Comparison of ENCODE assay signal across 11 mouse cellular contexts in genomic region chr4:139617001-139617364, GRCm38 (mm10). TPM values are rescaled to one million over a fixed set of nuclear protein-coding genes. Genes with fewer than 3 reads are reported as not detected.
A peak's percentile ranks its signal among the peaks of the same experiment; 100 is the strongest.
DNase-seq lines count a peak whose midpoint lies in the region; ATAC-seq and TF ChIP-seq lines count a peak whose summit lies in the region.
"Had no signal": no experiment of that assay in that cellular context is flagged by ENCODE, and none has a peak within 500 bp of the region (broad histone marks: within the 10 kb centered on the region; RNA-seq: fewer than 3 reads in every experiment).

No protein-coding gene starts in this region.

- peaks cover 10% of the 10 kb centered on the region for H3K36me3 ChIP-seq in limb, embryonic 11.5 days (ENCODE audit: control insufficient read depth, insufficient read depth, low read length)
- peaks cover 20% of the 10 kb centered on the region for H3K36me3 ChIP-seq in stomach, embryonic 15.5 days

- H3K4me2 ChIP-seq in limb, embryonic 11.5 days (ENCODE audit: low read depth, severe bottlenecking), result peak overlapping the region; percentile 52; the same call in 1 of the 2 replicates
- H3K4me2 ChIP-seq in stomach, embryonic 15.5 days, result peak overlapping the region; percentile 28

- ATAC-seq in limb, embryonic 11.5 days (ENCODE audit: insufficient number of reproducible peaks, low FRiP score, low TSS enrichment, low read depth), result no peak
- no peak for ATAC-seq in stomach, embryonic 15.5 days (ENCODE audit: insufficient read depth, low FRiP score, low read depth)
- no peak for ATAC-seq in granulocyte monocyte progenitor cell, adult 5-6 weeks (replicated peaks; ENCODE audit: poor library complexity, severe bottlenecking)

- no peak for DNase-seq in gastrocnemius, adult 2 months
- no peak for DNase-seq in gastrocnemius, adult 18-20 months (ENCODE audit: low spot score)
- peak; percentile 39 for DNase-seq in right cerebral cortex, postnatal 4 days
- no peak for DNase-seq in right cerebral cortex, postnatal 14 days
- no peak for DNase-seq in limb, embryonic 11.5 days (ENCODE audit: low spot score)
- DNase-seq in left cerebral cortex, postnatal 25 days (ENCODE audit: low spot score in 2 of 2), result no peak
- DNase-seq: gastrocnemius, postnatal 10 days had no signal

- TF ChIP-seq CTCF in gastrocnemius, adult 2 months (IDR thresholded peaks at IDR 0.05), result no peak

- no peaks in the 10 kb centered on the region; the same call in 1 of the 2 replicates for H3K9me3 ChIP-seq in limb, embryonic 11.5 days (ENCODE audit: control insufficient read depth, low read length)
- H3K9me3 ChIP-seq in stomach, embryonic 15.5 days, result no peaks in the 10 kb centered on the region

- H3K4me1 ChIP-seq in limb, embryonic 11.5 days (ENCODE audit: control insufficient read depth, insufficient read depth, low read length), result peaks cover 3% of the 10 kb centered on the region; the same call in 1 of the 2 replicates
- 0 out of 2 replicates have a peak, but pooled peaks cover 11% of the 10 kb centered on the region for H3K4me1 ChIP-seq in stomach, embryonic 15.5 days

- intact Hi-C loops in gastrocnemius, adult 2 months (cut with DNase I), result no loop called here
- intact Hi-C loops in left cerebral cortex, postnatal 25 days (cut with DNase I), result no loop called here

- 61% methylated on average over 3 of the region's 3 CpGs for WGBS in limb, embryonic 11.5 days
- 50% methylated on average over 3 of the region's 3 CpGs for WGBS in stomach, embryonic 15.5 days

- H3K4me3 ChIP-seq in gastrocnemius, adult 2 months, result peak overlapping the region; percentile 67
- H3K4me3 ChIP-seq in limb, embryonic 11.5 days (ENCODE audit: low read depth, low read length), result peak overlapping the region; percentile 35; the same call in 1 of the 2 replicates
- peak overlapping the region; percentile 44 for H3K4me3 ChIP-seq in stomach, embryonic 15.5 days (replicated peaks)
- H3K4me3 ChIP-seq: myocyte had no signal

- H3K27ac ChIP-seq in gastrocnemius, adult 2 months, result peak overlapping the region; percentile 69
- H3K27ac ChIP-seq in limb, embryonic 11.5 days (replicated peaks; ENCODE audit: low read depth, low read length), result no peak overlapping the region
- H3K27ac ChIP-seq in stomach, embryonic 15.5 days, result peak overlapping the region; percentile 74

- no peak overlapping the region for H3K9ac ChIP-seq in limb, embryonic 11.5 days (ENCODE audit: low read length)
- H3K9ac ChIP-seq in stomach, embryonic 15.5 days, result no peak overlapping the region

- no peaks in the 10 kb centered on the region for H3K27me3 ChIP-seq in limb, embryonic 11.5 days (ENCODE audit: control insufficient read depth, insufficient read depth, low read length)
- H3K27me3 ChIP-seq in stomach, embryonic 15.5 days (replicated peaks), result no peaks in the 10 kb centered on the region

RNA-seq across cellular contexts. Expression of gene Aldh4a1, which starts 5.7 kb away (rescaled TPM):
- 10 to 100 TPM; 58.2 to 75.6 TPM for total RNA-seq in gastrocnemius, adult 2 months (2021)
- 10 to 100 TPM; 57.6 to 64.8 TPM for total RNA-seq in gastrocnemius, adult 18-20 months (2021)
- polyA plus RNA-seq in limb, embryonic 11.5 days (2014; fragmentation: Nextera tagmentation; extraction: Ambion mirVana), result 15.4 and 17.0 TPM in 2 replicates
- 27.6 and 30.7 TPM in 2 replicates for polyA plus RNA-seq in stomach, embryonic 15.5 days (2015; fragmentation: Nextera tagmentation; extraction: Ambion mirVana)
- total RNA-seq in granulocyte monocyte progenitor cell, adult 5-6 weeks (2014; fragmentation: Nextera tagmentation), result 29.7 and 30.9 TPM in 2 replicates
- total RNA-seq in granulocyte monocyte progenitor cell, adult 5-6 weeks (2017), result 18.9 and 20.1 TPM in 2 replicates
- total RNA-seq in left cerebral cortex, postnatal 25 days (2021), result 10 to 100 TPM; 15.9 to 17.3 TPM

RNA-seq across cellular contexts. Expression of gene Gm21969, which starts 14.0 kb away (rescaled TPM):
- not detected for total RNA-seq in gastrocnemius, adult 2 months (2021)
- total RNA-seq in gastrocnemius, adult 18-20 months (2021), result not detected
- polyA plus RNA-seq in limb, embryonic 11.5 days (2014; fragmentation: Nextera tagmentation; extraction: Ambion mirVana), result not detected in 2 replicates
- polyA plus RNA-seq in stomach, embryonic 15.5 days (2015; fragmentation: Nextera tagmentation; extraction: Ambion mirVana), result not detected in 2 replicates
- not detected in 2 replicates for total RNA-seq in granulocyte monocyte progenitor cell, adult 5-6 weeks (2014; fragmentation: Nextera tagmentation)
- not detected in 2 replicates for total RNA-seq in granulocyte monocyte progenitor cell, adult 5-6 weeks (2017)
- not detected for total RNA-seq in left cerebral cortex, postnatal 25 days (2021)
- total RNA-seq: adrenal gland, postnatal 10 days; gastrocnemius, postnatal 10 days had no signal

RNA-seq across cellular contexts. Expression of gene Tas1r2, which starts 36.4 kb away (rescaled TPM):
- not detected for total RNA-seq in gastrocnemius, adult 2 months (2021)
- not detected for total RNA-seq in gastrocnemius, adult 18-20 months (2021)
- polyA plus RNA-seq in limb, embryonic 11.5 days (2014; fragmentation: Nextera tagmentation; extraction: Ambion mirVana), result not detected in 2 replicates
- not detected in 2 replicates for polyA plus RNA-seq in stomach, embryonic 15.5 days (2015; fragmentation: Nextera tagmentation; extraction: Ambion mirVana)
- total RNA-seq in granulocyte monocyte progenitor cell, adult 5-6 weeks (2014; fragmentation: Nextera tagmentation), result not detected in 2 replicates
- not detected in 2 replicates for total RNA-seq in granulocyte monocyte progenitor cell, adult 5-6 weeks (2017)
- not detected for total RNA-seq in left cerebral cortex, postnatal 25 days (2021)
- total RNA-seq: adrenal gland, postnatal 10 days; gastrocnemius, postnatal 10 days had no signal
